In genomic region chr12:24492507-24492906, GRCm38 (mm10) we compare ENCODE assay signal across 6 mouse cellular contexts. TPM values are rescaled to one million over a fixed set of nuclear protein-coding genes. Genes with fewer than 3 reads are reported as not detected.
A peak's percentile ranks its signal among the peaks of the same experiment; 100 is the strongest.
DNase-seq lines count a peak whose midpoint lies in the region; ATAC-seq and TF ChIP-seq lines count a peak whose summit lies in the region.
"Not testable (repeated sequence)": the region's sequence is repeated elsewhere in the genome, so short reads cannot be mapped to it uniquely, and the experiment has no call there.

No protein-coding gene starts in this region.

- peak; percentile 35 for DNase-seq in 416B (ENCODE audit: low read depth)
- peak; percentile 13 for DNase-seq in heart, embryonic 10.5 days (ENCODE audit: low spot score)

- H3K27ac ChIP-seq in bone marrow macrophage, adult 2 months (ENCODE audit: insufficient read depth, low read depth, low read length), result peak overlapping the region; percentile 92
- H3K27ac ChIP-seq in heart, embryonic 10.5 days, result not testable (repeated sequence)
- H3K27ac ChIP-seq in macrophage, result peak overlapping the region; percentile 81

- WGBS in heart, embryonic 10.5 days, result 87% methylated on average over 3 of the region's 3 CpGs
- 0% methylated on average over 2 of the region's 3 CpGs for WGBS in macrophage (ENCODE audit: missing documents)

- H3K4me3 ChIP-seq in bone marrow macrophage, adult 2 months (ENCODE audit: insufficient read depth, low read length), result peak overlapping the region; percentile 18; the same call in 1 of the 2 replicates
- not testable (repeated sequence) for H3K4me3 ChIP-seq in heart, embryonic 10.5 days; macrophage (ENCODE audit: inconsistent target)

- H3K36me3 ChIP-seq in heart, embryonic 10.5 days; macrophage (ENCODE audit: inconsistent target): not testable (repeated sequence)

- TF ChIP-seq POLR2A in bone marrow macrophage, adult 2 months (IDR thresholded peaks at IDR 0.05; ENCODE audit: borderline replicate concordance, low read depth, low read length), result not testable (repeated sequence)

- not testable (repeated sequence) for TF ChIP-seq CTCF in bone marrow macrophage, adult 2 months (IDR thresholded peaks at IDR 0.05; ENCODE audit: low read depth, low read length)

- peak; percentile 94 for ATAC-seq in granulocyte monocyte progenitor cell, adult 5-6 weeks (replicated peaks; ENCODE audit: poor library complexity, severe bottlenecking)
- peak; percentile 85 for ATAC-seq in megakaryocyte progenitor cell, adult 5-6 weeks (replicated peaks; ENCODE audit: poor library complexity)

- H3K9me3 ChIP-seq in heart, embryonic 10.5 days, result not testable (repeated sequence)

- not testable (repeated sequence) for H3K79me2 ChIP-seq in macrophage (ENCODE audit: inconsistent target)

- peaks cover 10% of the 10 kb centered on the region; the same call in 1 of the 2 replicates for H3K4me1 ChIP-seq in bone marrow macrophage, adult 2 months (ENCODE audit: control insufficient read depth, insufficient read depth, low read length)
- H3K4me1 ChIP-seq in heart, embryonic 10.5 days, result not testable (repeated sequence)

- H3K27me3 ChIP-seq in heart, embryonic 10.5 days (ENCODE audit: insufficient read depth, poor library complexity, severe bottlenecking), result not testable (repeated sequence)

RNA-seq across cellular contexts. Expression of gene Taf1b, which starts 5.7 kb away (rescaled TPM):
- 13.8 and 17.2 TPM in 2 replicates for polyA plus RNA-seq in bone marrow macrophage, adult 2 months (2012; ENCODE audit: insufficient read depth, insufficient read length, missing spikeins)
- total RNA-seq in granulocyte monocyte progenitor cell, adult 5-6 weeks (2014; fragmentation: Nextera tagmentation), result 21.4 and 28.4 TPM in 2 replicates
- total RNA-seq in granulocyte monocyte progenitor cell, adult 5-6 weeks (2017), result 39.6 and 41.3 TPM in 2 replicates
- 28.9 and 29.1 TPM in 2 replicates for polyA plus RNA-seq in heart, embryonic 10.5 days (2016; fragmentation: Nextera tagmentation; extraction: Ambion mirVana)
- total RNA-seq in macrophage (2018; cell fraction: chromatin; rRNA removed), result 10 to 100 TPM in 24 of 26 experiments, 1 to 10 TPM in 2; 5.2 to 34.3 (median 22.3) TPM
- total RNA-seq in macrophage (2018; cell fraction: cytosol; rRNA removed), result 10 to 100 TPM in 9 of 26 experiments, 1 to 10 TPM in 17; 6.6 to 11.2 (median 9.5) TPM
- total RNA-seq in macrophage (2018; cell fraction: nucleus; rRNA removed), result 10 to 100 TPM in 21 of 26 experiments, 1 to 10 TPM in 5; 6.6 to 23.4 (median 14.4) TPM
- 6.8 to 10.3 TPM (median 9.5 TPM) in 3 replicates for polyA plus RNA-seq in macrophage (2018)
- total RNA-seq in megakaryocyte progenitor cell, adult 5-6 weeks (2015), result 31.0 and 34.1 TPM in 2 replicates
- 39.3 and 56.8 TPM in 2 replicates for total RNA-seq in megakaryocyte progenitor cell, adult 5-6 weeks (2017)
